Mouse (Mus musculus): ENCODE measurements around the gene Cacna1s. TPM values are rescaled to one million over a fixed set of nuclear protein-coding genes. Genes with fewer than 3 reads are reported as not detected.
A peak's percentile ranks its signal among the peaks of the same experiment; 100 is the strongest.

Cacna1s gene
- polyA plus RNA-seq, 1 experiment from 2014 or later: 0.20 TPM

DNA sequence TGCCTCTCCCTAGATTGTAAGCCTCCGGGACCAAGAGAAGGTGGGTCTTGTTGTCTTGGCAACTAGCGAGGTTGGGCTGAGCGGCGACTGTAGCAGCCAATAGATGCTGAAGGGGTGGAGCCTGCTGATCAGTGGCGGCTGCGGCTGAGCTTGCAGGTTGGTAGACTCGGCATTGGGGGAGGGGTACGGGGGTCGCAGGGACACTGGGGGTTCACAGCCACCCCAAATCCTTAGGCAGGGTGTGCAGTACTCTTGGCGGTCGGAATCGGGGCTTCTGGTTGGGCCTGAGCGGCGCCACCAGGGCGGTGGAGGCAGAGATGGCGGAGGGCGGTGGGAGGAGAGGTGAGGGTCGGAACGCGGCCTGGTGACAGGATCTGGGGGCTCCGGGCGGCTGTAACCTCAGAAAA is 34.6 kb upstream of the Cacna1s start:
- 0% methylated on average over 21 of the region's 22 CpGs for WGBS
- no peaks in the 10 kb centered on the region for H3K4me1 ChIP-seq (replicated peaks; ENCODE audit: control insufficient read depth, insufficient read depth, low read length)
- peak overlapping the region; percentile 72 for H3K4me3 ChIP-seq (ENCODE audit: low read depth, low read length)

DNA sequence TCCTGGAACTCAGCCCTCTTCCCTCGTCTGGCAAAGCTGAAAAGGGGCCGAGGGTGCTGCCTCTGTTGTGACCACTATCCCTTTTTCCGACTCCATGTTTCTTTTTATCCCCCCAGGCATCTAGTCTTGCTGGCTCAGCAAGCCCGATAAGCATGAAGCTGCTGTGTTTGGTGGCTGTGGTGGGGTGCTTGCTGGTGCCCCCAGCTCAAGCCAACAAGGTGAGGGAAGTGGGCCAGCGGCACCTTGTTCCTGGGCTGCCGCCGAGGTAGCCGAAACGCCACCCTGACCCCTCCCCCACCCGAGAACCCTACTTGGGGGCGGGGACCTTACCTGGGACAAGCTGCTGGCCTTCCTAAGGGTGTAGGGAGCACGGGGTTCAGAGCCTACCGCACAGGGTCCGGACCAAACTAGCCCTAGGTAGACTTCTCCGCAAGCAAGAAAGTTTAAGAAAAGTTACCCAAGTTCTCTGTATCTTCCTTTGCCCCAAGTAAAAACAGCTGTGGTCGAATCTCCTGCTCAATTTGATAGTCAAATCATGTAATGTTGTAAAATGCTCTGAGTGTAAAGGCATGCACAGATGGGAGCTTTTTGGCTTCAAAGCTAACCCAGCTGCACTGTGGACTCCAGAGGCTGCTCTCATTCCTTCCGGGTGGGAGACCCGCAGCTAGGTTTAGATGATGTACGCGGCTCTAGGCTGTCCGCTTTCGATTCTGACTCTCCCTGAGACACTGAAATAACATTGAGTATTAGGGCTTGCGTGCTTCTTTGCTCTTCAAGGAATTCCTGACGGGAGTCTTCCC is 34.0 kb upstream of the Cacna1s start:
- no peak for DNase-seq (ENCODE audit: low spot score)
- Histone ChIP-seq H3K4me1 (replicated peaks; ENCODE audit: control insufficient read depth, insufficient read depth, low read length) (no peaks in the 10 kb centered on the region), H3K36me3 (ENCODE audit: control insufficient read depth, insufficient read depth, low read length) (peaks cover 5% of the 10 kb centered on the region; the same call in 1 of the 2 replicates), H3K9ac (ENCODE audit: low read depth, low read length) (peak overlapping the region; percentile 80), H3K4me3 (ENCODE audit: low read depth, low read length) (peak overlapping the region; percentile 72), H3K4me2 (replicated peaks; ENCODE audit: low read depth, low read length) (peak overlapping the region; percentile 87), H3K9me3 (ENCODE audit: control insufficient read depth, low read length) (no peaks in the 10 kb centered on the region), H3K27ac (ENCODE audit: low read depth, low read length) (peak overlapping the region; percentile 31; the same call in 1 of the 2 replicates), H3K27me3 (ENCODE audit: control insufficient read depth, insufficient read depth, low read length) (no peaks in the 10 kb centered on the region)
- WGBS: 9% methylated on average over 24 of the region's 24 CpGs
- ATAC-seq (ENCODE audit: low FRiP score): peak; percentile 69

More for the DNA sequence above, 34.6 kb upstream of the Cacna1s start:
- Histone ChIP-seq H3K27ac (ENCODE audit: low read depth, low read length) (peak overlapping the region; percentile 31; the same call in 1 of the 2 replicates), H3K36me3 (ENCODE audit: control insufficient read depth, insufficient read depth, low read length) (peaks cover 5% of the 10 kb centered on the region; the same call in 1 of the 2 replicates), H3K9me3 (ENCODE audit: control insufficient read depth, low read length) (no peaks in the 10 kb centered on the region), H3K27me3 (ENCODE audit: control insufficient read depth, insufficient read depth, low read length) (no peaks in the 10 kb centered on the region), H3K4me2 (replicated peaks; ENCODE audit: low read depth, low read length) (peak overlapping the region; percentile 87), H3K9ac (ENCODE audit: low read depth, low read length) (peak overlapping the region; percentile 80)
- DNase-seq (ENCODE audit: low spot score) (peak; percentile 97), ATAC-seq (ENCODE audit: low FRiP score) (peak; percentile 99)

DNA sequence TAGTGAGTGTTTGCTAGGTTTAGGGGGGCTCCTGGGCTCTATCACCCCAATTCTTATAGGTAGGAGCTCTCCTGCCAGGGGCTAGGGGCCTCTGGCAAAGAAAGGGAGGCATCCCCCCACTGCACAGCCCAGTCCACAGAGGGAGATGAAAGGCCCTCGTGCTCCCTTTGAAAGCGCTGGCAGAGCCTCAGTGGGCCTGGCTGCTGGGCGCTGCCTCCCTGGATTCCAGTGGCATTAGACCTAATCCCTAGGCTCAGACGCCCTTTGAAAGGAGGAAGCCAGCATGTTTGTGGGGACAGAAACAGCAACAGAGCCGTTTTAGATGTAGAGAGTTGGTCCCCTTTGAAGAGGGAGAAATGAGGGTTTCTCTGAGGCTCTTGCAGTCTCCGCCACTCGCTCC is 22.3 kb upstream of the Cacna1s start:
- Histone ChIP-seq H3K36me3 (ENCODE audit: control insufficient read depth, insufficient read depth, low read length) (peaks cover 19% of the 10 kb centered on the region; the same call in 1 of the 2 replicates), H3K9me3 (ENCODE audit: control insufficient read depth, low read length) (no peaks in the 10 kb centered on the region), H3K9ac (ENCODE audit: low read depth, low read length) (no peak overlapping the region), H3K27ac (ENCODE audit: low read depth, low read length) (no peak overlapping the region), H3K27me3 (ENCODE audit: control insufficient read depth, insufficient read depth, low read length) (no peaks in the 10 kb centered on the region), H3K4me3 (ENCODE audit: low read depth, low read length) (no peak overlapping the region), H3K4me2 (replicated peaks; ENCODE audit: low read depth, low read length) (no peak overlapping the region), H3K4me1 (replicated peaks; ENCODE audit: control insufficient read depth, insufficient read depth, low read length) (no peaks in the 10 kb centered on the region)
- 73% methylated on average over 7 of the region's 7 CpGs for WGBS
- ATAC-seq (ENCODE audit: low FRiP score) (no peak), DNase-seq (ENCODE audit: low spot score) (no peak)

DNA sequence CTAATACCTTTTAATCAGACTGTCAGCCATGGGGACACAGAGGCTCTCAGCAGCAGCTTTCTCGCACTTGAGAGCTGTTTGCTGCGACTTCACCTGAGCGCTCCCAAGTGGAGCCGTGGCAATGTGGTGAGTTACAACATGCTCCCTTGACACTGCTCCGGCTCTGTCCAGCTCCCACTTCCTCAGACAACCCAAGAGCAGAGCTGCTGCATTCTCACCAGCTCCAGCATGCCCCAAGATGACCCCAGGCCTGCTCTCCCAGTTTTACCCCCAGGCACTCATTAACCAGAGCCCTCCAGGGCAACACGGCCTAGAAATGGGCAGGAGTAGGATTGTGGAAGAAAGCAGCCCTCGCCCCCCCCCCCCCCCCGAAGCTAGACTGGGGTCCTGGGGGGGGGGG is 20.9 kb upstream of the Cacna1s start:
- H3K4me1 ChIP-seq (replicated peaks; ENCODE audit: control insufficient read depth, insufficient read depth, low read length): no peaks in the 10 kb centered on the region
- H3K36me3 ChIP-seq (ENCODE audit: control insufficient read depth, insufficient read depth, low read length): peaks cover 18% of the 10 kb centered on the region; the same call in 1 of the 2 replicates
- no peak overlapping the region for H3K9ac ChIP-seq (ENCODE audit: low read depth, low read length)
- no peak for DNase-seq (ENCODE audit: low spot score)
- no peaks in the 10 kb centered on the region for H3K27me3 ChIP-seq (ENCODE audit: control insufficient read depth, insufficient read depth, low read length)
- H3K27ac ChIP-seq (ENCODE audit: low read depth, low read length): no peak overlapping the region
- H3K4me3 ChIP-seq (ENCODE audit: low read depth, low read length): no peak overlapping the region
- ATAC-seq (ENCODE audit: low FRiP score): no peak
- H3K4me2 ChIP-seq (replicated peaks; ENCODE audit: low read depth, low read length): no peak overlapping the region
- H3K9me3 ChIP-seq (ENCODE audit: control insufficient read depth, low read length): no peaks in the 10 kb centered on the region
- 82% methylated on average over 6 of the region's 8 CpGs for WGBS

DNA sequence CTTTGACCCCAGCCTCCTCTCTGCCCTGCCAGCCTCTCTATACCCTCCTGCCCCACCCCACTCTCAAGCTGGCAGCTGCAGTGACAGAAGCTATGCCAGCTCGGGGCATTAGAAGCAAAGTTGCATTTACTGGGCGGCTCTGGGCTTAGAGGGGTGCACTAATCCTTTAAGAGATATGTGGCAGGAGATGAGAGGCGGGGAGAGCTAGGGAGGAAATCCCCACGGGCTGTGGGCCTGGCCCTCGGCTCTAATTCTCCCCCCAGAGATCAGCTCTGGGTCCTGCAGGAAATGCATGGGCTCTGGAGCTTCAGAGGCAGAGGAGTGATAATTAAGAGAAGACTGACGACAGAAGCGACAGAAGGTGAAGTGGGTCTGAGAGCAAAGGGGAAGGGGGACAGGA is 19.6 kb upstream of the Cacna1s start:
- DNase-seq (ENCODE audit: low spot score): no peak
- Histone ChIP-seq H3K9ac (ENCODE audit: low read depth, low read length) (no peak overlapping the region), H3K27ac (ENCODE audit: low read depth, low read length) (no peak overlapping the region), H3K4me1 (replicated peaks; ENCODE audit: control insufficient read depth, insufficient read depth, low read length) (no peaks in the 10 kb centered on the region), H3K9me3 (ENCODE audit: control insufficient read depth, low read length) (no peaks in the 10 kb centered on the region), H3K36me3 (ENCODE audit: control insufficient read depth, insufficient read depth, low read length) (peaks cover 14% of the 10 kb centered on the region; the same call in 1 of the 2 replicates), H3K27me3 (ENCODE audit: control insufficient read depth, insufficient read depth, low read length) (no peaks in the 10 kb centered on the region), H3K4me3 (ENCODE audit: low read depth, low read length) (no peak overlapping the region), H3K4me2 (replicated peaks; ENCODE audit: low read depth, low read length) (no peak overlapping the region)
- ATAC-seq (ENCODE audit: low FRiP score): no peak
- WGBS: 78% methylated on average over 7 of the region's 7 CpGs

DNA sequence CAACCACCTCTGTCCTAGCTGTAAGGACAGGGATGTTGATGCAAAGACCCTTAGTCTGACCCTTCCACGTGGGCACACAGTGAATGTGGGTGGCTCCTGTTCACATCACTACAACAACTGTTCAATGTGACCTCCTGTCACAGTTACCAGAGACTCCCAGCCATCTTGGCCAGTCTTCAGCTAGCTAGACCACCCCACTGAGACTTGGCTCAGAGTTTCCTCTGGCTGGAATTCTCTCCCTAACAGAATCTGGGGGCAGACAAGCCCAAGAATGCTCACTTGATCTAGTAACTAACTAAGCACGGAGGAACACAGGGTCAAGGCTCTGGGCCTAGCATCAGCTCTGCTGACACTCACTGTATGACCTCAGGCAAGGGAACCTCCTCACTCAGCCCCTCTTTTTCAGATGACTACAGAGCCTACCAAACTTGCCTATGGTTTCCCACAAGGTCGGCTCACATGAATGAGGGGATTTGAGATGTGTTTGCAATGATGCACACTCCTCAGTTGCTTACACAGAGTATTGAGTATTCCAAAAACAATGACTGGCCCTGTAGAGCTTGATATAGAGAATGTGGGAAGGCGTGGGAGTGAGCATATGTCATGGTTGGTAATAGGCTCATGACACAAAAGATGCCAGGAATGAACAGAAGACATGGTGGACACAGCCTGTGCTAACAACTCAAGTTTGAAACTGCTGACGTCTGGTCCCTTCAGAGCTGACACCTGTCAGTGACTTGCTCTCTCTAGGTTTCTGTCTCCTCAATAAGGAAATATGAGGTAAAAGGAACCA is 13.6 kb upstream of the Cacna1s start:
- H3K9me3 ChIP-seq (ENCODE audit: control insufficient read depth, low read length): no peaks in the 10 kb centered on the region
- H3K4me2 ChIP-seq (replicated peaks; ENCODE audit: low read depth, low read length): no peak overlapping the region
- H3K9ac ChIP-seq (ENCODE audit: low read depth, low read length): no peak overlapping the region
- H3K4me3 ChIP-seq (ENCODE audit: low read depth, low read length): no peak overlapping the region
- DNase-seq (ENCODE audit: low spot score) (no peak), ATAC-seq (ENCODE audit: low FRiP score) (no peak)
- H3K36me3 ChIP-seq (ENCODE audit: control insufficient read depth, insufficient read depth, low read length): peaks cover 6% of the 10 kb centered on the region; the same call in 1 of the 2 replicates
- H3K4me1 ChIP-seq (replicated peaks; ENCODE audit: control insufficient read depth, insufficient read depth, low read length): no peaks in the 10 kb centered on the region
- H3K27ac ChIP-seq (ENCODE audit: low read depth, low read length): no peak overlapping the region
- 80% methylated on average over 5 of the region's 5 CpGs for WGBS
- H3K27me3 ChIP-seq (ENCODE audit: control insufficient read depth, insufficient read depth, low read length): no peaks in the 10 kb centered on the region

DNA sequence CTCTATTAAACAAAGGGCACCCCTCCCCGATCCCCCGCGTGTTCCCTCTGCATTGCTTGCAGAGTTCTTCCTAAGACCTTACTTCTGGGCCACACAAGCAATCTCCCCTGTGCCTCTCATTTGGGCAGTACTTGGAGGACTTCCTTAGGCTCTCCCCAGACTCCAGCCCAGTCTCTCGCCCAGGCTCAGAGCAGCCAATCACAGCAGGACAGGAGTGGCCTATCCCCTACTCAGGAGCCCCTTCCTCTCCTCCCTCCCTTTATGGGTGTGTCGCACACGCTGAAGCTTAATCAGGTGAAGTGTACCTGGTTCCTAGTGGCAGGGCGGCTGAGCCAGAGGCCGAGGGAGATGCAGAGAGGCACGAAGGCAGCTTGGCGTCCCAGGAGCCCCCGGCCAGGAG is 12.1 kb upstream of the Cacna1s start:
- DNase-seq (ENCODE audit: low spot score) (no peak), ATAC-seq (ENCODE audit: low FRiP score) (no peak)
- H3K4me3 ChIP-seq (ENCODE audit: low read depth, low read length): no peak overlapping the region
- H3K27me3 ChIP-seq (ENCODE audit: control insufficient read depth, insufficient read depth, low read length): no peaks in the 10 kb centered on the region
- no peak overlapping the region for H3K27ac ChIP-seq (ENCODE audit: low read depth, low read length)
- H3K4me2 ChIP-seq (replicated peaks; ENCODE audit: low read depth, low read length): no peak overlapping the region
- H3K4me1 ChIP-seq (replicated peaks; ENCODE audit: control insufficient read depth, insufficient read depth, low read length): no peaks in the 10 kb centered on the region
- H3K9ac ChIP-seq (ENCODE audit: low read depth, low read length): no peak overlapping the region
- 18% methylated on average over 11 of the region's 11 CpGs for WGBS
- 0 out of 2 replicates have a peak, but pooled peaks cover under 1% of the 10 kb centered on the region for H3K36me3 ChIP-seq (ENCODE audit: control insufficient read depth, insufficient read depth, low read length)
- H3K9me3 ChIP-seq (ENCODE audit: control insufficient read depth, low read length): no peaks in the 10 kb centered on the region

DNA sequence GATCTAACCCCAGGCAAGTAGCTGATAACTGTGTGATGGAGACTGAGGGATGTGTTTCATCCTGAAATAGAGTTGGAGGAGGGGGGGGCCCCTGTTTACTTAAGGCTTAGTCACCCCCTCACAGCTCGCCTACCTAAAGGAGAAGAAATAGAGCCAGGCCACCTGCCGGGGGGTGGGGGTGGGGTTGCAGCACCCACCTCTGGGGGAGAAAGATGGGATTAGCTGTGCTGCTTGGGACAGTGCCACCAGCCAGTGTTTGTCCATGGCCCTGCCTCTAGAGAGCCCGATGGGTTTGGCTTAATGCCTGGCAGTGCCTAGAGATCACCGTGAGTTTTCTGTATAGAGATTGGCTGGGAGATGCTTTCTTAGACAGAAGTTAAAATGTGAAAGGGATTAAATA is 11.7 kb upstream of the Cacna1s start:
- Histone ChIP-seq H3K4me2 (replicated peaks; ENCODE audit: low read depth, low read length) (no peak overlapping the region), H3K4me3 (ENCODE audit: low read depth, low read length) (no peak overlapping the region), H3K9me3 (ENCODE audit: control insufficient read depth, low read length) (no peaks in the 10 kb centered on the region), H3K27ac (ENCODE audit: low read depth, low read length) (no peak overlapping the region), H3K36me3 (ENCODE audit: control insufficient read depth, insufficient read depth, low read length) (no peaks in the 10 kb centered on the region), H3K4me1 (replicated peaks; ENCODE audit: control insufficient read depth, insufficient read depth, low read length) (no peaks in the 10 kb centered on the region), H3K9ac (ENCODE audit: low read depth, low read length) (no peak overlapping the region), H3K27me3 (ENCODE audit: control insufficient read depth, insufficient read depth, low read length) (no peaks in the 10 kb centered on the region)
- ATAC-seq (ENCODE audit: low FRiP score): no peak
- DNase-seq (ENCODE audit: low spot score): no peak
- WGBS: 41% methylated on average over 4 of the region's 4 CpGs
